Mouse (Mus musculus) embryonic facial prominence, embryonic 13.5 days (tissue): ENCODE measurements at regions not wholly inside any gene's neighbourhood (a gene's known extent, or its start where the extent isn't known, plus 50 kb on each side); places are given as distances from the start of the nearest gene placed in this dataset.
A peak's percentile ranks its signal among the peaks of the same experiment; 100 is the strongest.

Source experiments
- ATAC-seq: fragments of 200-750 bp; cut with Nextera tagmentation; 2 replicates; pipeline ENCODE4 v1.8.0; 2017; ENCODE audit warnings: low read depth; ENCODE audit not compliant: insufficient number of reproducible peaks, insufficient read depth, low FRiP score, low TSS enrichment
- H3K27ac ChIP-seq: fragments of 300-500 bp; sonication (generic); 2 replicates; pipeline ENCODE4 v1.5.1; 2015; ENCODE audit warnings: moderate library complexity, mild to moderate bottlenecking, inconsistent platforms
- H3K27me3 ChIP-seq: fragments of 300-500 bp; sonication (generic); 2 replicates; pipeline ENCODE4 v1.6.1; 2015; ENCODE audit warnings: mild to moderate bottlenecking, inconsistent platforms
- H3K36me3 ChIP-seq: fragments of 300-500 bp; sonication (generic); 2 replicates; pipeline ENCODE4 v1.6.1; 2015; ENCODE audit warnings: mild to moderate bottlenecking, inconsistent platforms
- H3K4me1 ChIP-seq: fragments of 300-500 bp; sonication (generic); 2 replicates; pipeline ENCODE4 v1.6.1; 2015; ENCODE audit warnings: inconsistent platforms
- H3K4me2 ChIP-seq: fragments of 300-500 bp; sonication (generic); 2 replicates; pipeline ENCODE4 v1.6.1; 2015; ENCODE audit warnings: moderate library complexity, mild to moderate bottlenecking, inconsistent platforms
- H3K4me3 ChIP-seq: fragments of 300-500 bp; sonication (generic); 2 replicates; pipeline ENCODE4 v1.5.1; 2015; ENCODE audit warnings: mild to moderate bottlenecking, inconsistent platforms
- H3K9ac ChIP-seq: fragments of 300-500 bp; sonication (generic); 2 replicates; pipeline ENCODE4 v1.6.1; 2015; ENCODE audit warnings: mild to moderate bottlenecking, inconsistent platforms
- H3K9me3 ChIP-seq: fragments of 300-500 bp; sonication (generic); 2 replicates; pipeline ENCODE4 v1.6.1; 2016; ENCODE audit warnings: inconsistent platforms
- WGBS: fragments of 180-500 bp; shearing (Covaris S2); methylation state at CpG from one replicate; pipeline ENCODE4 v1.1.7; 2015; ENCODE audit warnings: mixed read lengths; 5-methylcytosine and 5-hydroxymethylcytosine counted together

- H3K27me3 ChIP-seq, result no peaks in the 10 kb centered on the region
- H3K4me1 ChIP-seq, result peaks cover 46% of the 10 kb centered on the region
- 21% methylated on average over 8 of the region's 8 CpGs for WGBS
- H3K9ac ChIP-seq, result no peak overlapping the region
- ATAC-seq, result no peak
- H3K4me3 ChIP-seq, result no peak overlapping the region
- no peaks in the 10 kb centered on the region for H3K36me3 ChIP-seq
- H3K4me2 ChIP-seq, result peak overlapping the region; percentile 27; the same call in 1 of the 2 replicates
- H3K9me3 ChIP-seq, result no peaks in the 10 kb centered on the region
- H3K27ac ChIP-seq, result peak overlapping the region; percentile 39
Observed at GRCm38 (mm10) chr9:30742471-30743098, 179.7 kb downstream of the Adamts15 start.

GRCm38 (mm10) chr9:30731687-30732086 is 190.6 kb downstream of the Adamts15 start:
- Histone ChIP-seq H3K4me3 (no peak overlapping the region), H3K9me3 (no peaks in the 10 kb centered on the region), H3K9ac (no peak overlapping the region), H3K27me3 (no peaks in the 10 kb centered on the region), H3K4me1 (no peaks in the 10 kb centered on the region), H3K27ac (no peak overlapping the region), H3K4me2 (no peak overlapping the region), H3K36me3 (no peaks in the 10 kb centered on the region)
- no peak for ATAC-seq
- 76% methylated on average over 2 of the region's 2 CpGs for WGBS

GRCm38 (mm10) chr9:30723364-30724070 is 198.7 kb downstream of the Adamts15 start:
- WGBS, result 79% methylated on average over 1 of the region's 1 CpGs
- Histone ChIP-seq H3K36me3 (no peaks in the 10 kb centered on the region), H3K4me1 (no peaks in the 10 kb centered on the region), H3K9ac (no peak overlapping the region), H3K27me3 (no peaks in the 10 kb centered on the region), H3K4me2 (no peak overlapping the region), H3K9me3 (no peaks in the 10 kb centered on the region), H3K4me3 (no peak overlapping the region), H3K27ac (no peak overlapping the region)
- no peak for ATAC-seq

- Histone ChIP-seq H3K4me1 (peaks cover 4% of the 10 kb centered on the region; the same call in 1 of the 2 replicates), H3K9me3 (no peaks in the 10 kb centered on the region), H3K36me3 (no peaks in the 10 kb centered on the region), H3K9ac (no peak overlapping the region), H3K27ac (no peak overlapping the region), H3K27me3 (no peaks in the 10 kb centered on the region), H3K4me2 (no peak overlapping the region), H3K4me3 (no peak overlapping the region)
- WGBS, result 83% methylated on average over 4 of the region's 4 CpGs
- ATAC-seq, result no peak
Observed at GRCm38 (mm10) chr9:30721861-30722260, 200.4 kb downstream of the Adamts15 start.

- H3K4me2 ChIP-seq, result no peak overlapping the region
- no peak for ATAC-seq
Observed at GRCm38 (mm10) chr9:30716421-30717170, 205.7 kb downstream of the Adamts15 start.

GRCm38 (mm10) chr9:30710131-30710530 is 212.1 kb downstream of the Adamts15 start:
- H3K4me2 ChIP-seq, result no peak overlapping the region

More at GRCm38 (mm10) chr9:30716421-30717170, 205.7 kb downstream of the Adamts15 start:
- Histone ChIP-seq H3K4me1 (peaks cover 9% of the 10 kb centered on the region), H3K27me3 (no peaks in the 10 kb centered on the region), H3K36me3 (no peaks in the 10 kb centered on the region), H3K4me3 (no peak overlapping the region), H3K27ac (no peak overlapping the region), H3K9ac (no peak overlapping the region), H3K9me3 (no peaks in the 10 kb centered on the region)
- WGBS, result 77% methylated on average over 8 of the region's 8 CpGs

GRCm38 (mm10) chr9:30699848-30700247 is 222.4 kb downstream of the Adamts15 start:
- ATAC-seq, result no peak
- 68% methylated on average over 5 of the region's 5 CpGs for WGBS
- Histone ChIP-seq H3K4me2 (no peak overlapping the region), H3K27ac (no peak overlapping the region), H3K4me3 (no peak overlapping the region), H3K9me3 (no peaks in the 10 kb centered on the region), H3K27me3 (no peaks in the 10 kb centered on the region), H3K4me1 (no peaks in the 10 kb centered on the region), H3K36me3 (no peaks in the 10 kb centered on the region), H3K9ac (no peak overlapping the region)

More at GRCm38 (mm10) chr9:30710131-30710530, 212.1 kb downstream of the Adamts15 start:
- H3K27me3 ChIP-seq, result no peaks in the 10 kb centered on the region
- H3K27ac ChIP-seq, result no peak overlapping the region
- WGBS, result 74% methylated on average over 5 of the region's 5 CpGs
- H3K9me3 ChIP-seq, result no peaks in the 10 kb centered on the region
- no peaks in the 10 kb centered on the region for H3K36me3 ChIP-seq
- H3K4me3 ChIP-seq, result no peak overlapping the region
- no peak overlapping the region for H3K9ac ChIP-seq
- no peak for ATAC-seq
- peaks cover 7% of the 10 kb centered on the region; the same call in 1 of the 2 replicates for H3K4me1 ChIP-seq

- Histone ChIP-seq H3K4me1 (no peaks in the 10 kb centered on the region), H3K9ac (no peak overlapping the region), H3K27me3 (no peaks in the 10 kb centered on the region), H3K4me2 (no peak overlapping the region), H3K36me3 (no peaks in the 10 kb centered on the region), H3K27ac (no peak overlapping the region), H3K4me3 (no peak overlapping the region), H3K9me3 (no peaks in the 10 kb centered on the region)
- WGBS, result 69% methylated on average over 1 of the region's 1 CpGs
- ATAC-seq, result 0 out of 2 replicates have a peak, but pooled peaks have one; percentile 26
Observed at GRCm38 (mm10) chr9:30697533-30697932, 224.7 kb downstream of the Adamts15 start.

GRCm38 (mm10) chr9:30668095-30668494 is 241.2 kb downstream of the Snx19 start:
- Histone ChIP-seq H3K27me3 (no peaks in the 10 kb centered on the region), H3K4me2 (no peak overlapping the region), H3K4me1 (0 out of 2 replicates have a peak, but pooled peaks cover 5% of the 10 kb centered on the region), H3K9me3 (peaks cover 5% of the 10 kb centered on the region; the same call in 1 of the 2 replicates), H3K36me3 (no peaks in the 10 kb centered on the region), H3K27ac (no peak overlapping the region), H3K4me3 (no peak overlapping the region), H3K9ac (no peak overlapping the region)
- no peak for ATAC-seq

- H3K4me3 ChIP-seq, result no peak overlapping the region
- no peak overlapping the region for H3K4me2 ChIP-seq
- WGBS, result 93% methylated on average over 6 of the region's 6 CpGs
- no peak overlapping the region for H3K9ac ChIP-seq
- ATAC-seq, result no peak
- peaks cover 5% of the 10 kb centered on the region; the same call in 1 of the 2 replicates for H3K9me3 ChIP-seq
- H3K4me1 ChIP-seq, result no peaks in the 10 kb centered on the region
- no peaks in the 10 kb centered on the region for H3K27me3 ChIP-seq
- no peak overlapping the region for H3K27ac ChIP-seq
- H3K36me3 ChIP-seq, result no peaks in the 10 kb centered on the region
Observed at GRCm38 (mm10) chr9:30662456-30662855, 235.5 kb downstream of the Snx19 start.

GRCm38 (mm10) chr9:30653961-30654360 is 227.1 kb downstream of the Snx19 start:
- Histone ChIP-seq H3K4me2 (no peak overlapping the region), H3K36me3 (no peaks in the 10 kb centered on the region), H3K9me3 (no peaks in the 10 kb centered on the region), H3K4me1 (no peaks in the 10 kb centered on the region), H3K9ac (no peak overlapping the region), H3K27me3 (no peaks in the 10 kb centered on the region), H3K4me3 (no peak overlapping the region), H3K27ac (no peak overlapping the region)
- 89% methylated on average over 5 of the region's 5 CpGs for whole genome bisulfite sequencing
- ATAC-seq, result no peak
